Mouse (Mus musculus) CH12F3 (cell line): ENCODE measurements around the gene Trmt44.

Source experiments
- in situ Hi-C: fragments of 300-500 bp; cut with MboI; formaldehyde crosslinking; loops from 2 replicates; pipeline ENCODE4 v1.14.3; 2020; ENCODE audit warnings: low sequenced_read_pairs

The Trmt44 gene

GRCm38 (mm10) chr5:35574653-35575599 lies at the start of gene Trmt44:
Gene Trmt44 (minus strand): TSS chr5:35575070.
- in situ Hi-C loops: no loop called here

- in situ Hi-C loops: no loop called here
Observed at GRCm38 (mm10) chr5:35623831-35624230, 49.0 kb upstream of the Trmt44 start.

GRCm38 (mm10) chr5:35621114-35621513 lies 46.2 kb upstream of the Trmt44 start:
- in situ Hi-C loops: no loop called here

GRCm38 (mm10) chr5:35616943-35617342 lies 42.1 kb upstream of the Trmt44 start:
- in situ Hi-C loops: no loop called here

- in situ Hi-C loops: no loop called here
Observed at GRCm38 (mm10) chr5:35612722-35613121, 37.9 kb upstream of the Trmt44 start.

- in situ Hi-C loops: no loop called here
Observed at GRCm38 (mm10) chr5:35611900-35612299, 37.0 kb upstream of the Trmt44 start.

GRCm38 (mm10) chr5:35611170-35611569 lies 36.3 kb upstream of the Trmt44 start:
- in situ Hi-C loops: no loop called here

GRCm38 (mm10) chr5:35610381-35610780 lies 35.5 kb upstream of the Trmt44 start:
- in situ Hi-C loops: no loop called here

GRCm38 (mm10) chr5:35609971-35610370 lies 35.1 kb upstream of the Trmt44 start:
- in situ Hi-C loops: no loop called here

GRCm38 (mm10) chr5:35609381-35609780 lies 34.5 kb upstream of the Trmt44 start:
- in situ Hi-C loops: no loop called here

- in situ Hi-C loops: no loop called here
Observed at GRCm38 (mm10) chr5:35608559-35608958, 33.7 kb upstream of the Trmt44 start.

GRCm38 (mm10) chr5:35607784-35608183 lies 32.9 kb upstream of the Trmt44 start:
- in situ Hi-C loops: no loop called here

- in situ Hi-C loops: no loop called here
Observed at GRCm38 (mm10) chr5:35606800-35607199, 31.9 kb upstream of the Trmt44 start.

GRCm38 (mm10) chr5:35605355-35605754 lies 30.5 kb upstream of the Trmt44 start:
- in situ Hi-C loops: no loop called here

GRCm38 (mm10) chr5:35601526-35601925 lies 26.7 kb upstream of the Trmt44 start:
- in situ Hi-C loops: no loop called here

- in situ Hi-C loops: no loop called here
Observed at GRCm38 (mm10) chr5:35600233-35600632, 25.4 kb upstream of the Trmt44 start.

- in situ Hi-C loops: loop anchor here (10.0 kb wide), 1 partner anchor 118 kb away; no protein-coding TSS in a partner anchor
Observed at GRCm38 (mm10) chr5:35596169-35597160, 21.6 kb upstream of the Trmt44 start.

GRCm38 (mm10) chr5:35595706-35596105 lies 20.8 kb upstream of the Trmt44 start:
- in situ Hi-C loops: loop anchor here (10.0 kb wide), 1 partner anchor 119 kb away; no protein-coding TSS in a partner anchor

- in situ Hi-C loops: loop anchor here (10.0 kb wide), 1 partner anchor 120 kb away; no protein-coding TSS in a partner anchor
Observed at GRCm38 (mm10) chr5:35594768-35595167, 19.9 kb upstream of the Trmt44 start.

GRCm38 (mm10) chr5:35593272-35593671 lies 18.4 kb upstream of the Trmt44 start:
- in situ Hi-C loops: loop anchor here (10.0 kb wide), 1 partner anchor 122 kb away; no protein-coding TSS in a partner anchor

GRCm38 (mm10) chr5:35592824-35593223 lies 18.0 kb upstream of the Trmt44 start:
- in situ Hi-C loops: loop anchor here (10.0 kb wide), 1 partner anchor 122 kb away; no protein-coding TSS in a partner anchor
